Mouse (Mus musculus) liver, embryonic 14.5 days (tissue): ENCODE data around the gene Pygo2. TPM values are rescaled to one million over a fixed set of nuclear protein-coding genes. Genes with fewer than 3 reads are reported as not detected.

Source experiments
- ATAC-seq: fragments of 200-750 bp; cut with Nextera tagmentation; 2 replicates; pipeline ENCODE4 v1.8.0; 2017; ENCODE audit warnings: moderate number of reproducible peaks, mild to moderate bottlenecking, moderate library complexity; ENCODE audit not compliant: insufficient read depth
- DNase-seq, 3 experiments: peaks; one replicate each; pipeline ENCODE4 v3.0.0-alpha.2; 2012 to 2013; ENCODE audit warnings: low read depth in 3 of 3, low spot score in 3 of 3
- H3K27ac ChIP-seq: fragments of 300-500 bp; sonication (generic); 2 replicates; pipeline ENCODE4 v1.5.1; 2014; ENCODE audit warnings: moderate library complexity, mild to moderate bottlenecking, control low read depth, inconsistent platforms
- H3K27me3 ChIP-seq: fragments of 300-500 bp; sonication (generic); 2 replicates; pipeline ENCODE4 v1.6.1; 2014; ENCODE audit warnings: mild to moderate bottlenecking, low read length, moderate library complexity; ENCODE audit not compliant: control insufficient read depth, insufficient read depth
- H3K36me3 ChIP-seq: fragments of 300-500 bp; sonication (generic); replicated peaks from 2 replicates; pipeline ENCODE4 v1.6.1; 2014; ENCODE audit warnings: low read depth; ENCODE audit not compliant: control insufficient read depth, insufficient read depth
- H3K4me1 ChIP-seq, 2 experiments: fragments of 200-500 bp in 1 of 2; fragments of 300-500 bp in 1 of 2; sonication (generic) in 1 of 2; replicated peaks; 2 replicates each; pipeline ENCODE4 v1.6.1; 2012 to 2014; ENCODE audit warnings: antibody characterized with exemption in 1 of 2, inconsistent platforms in 1 of 2, low read length in 1 of 2; ENCODE audit not compliant: control insufficient read depth in 2 of 2, insufficient read depth in 2 of 2
- H3K4me2 ChIP-seq: fragments of 300-500 bp; sonication (generic); 2 replicates; pipeline ENCODE4 v1.6.1; 2014; ENCODE audit warnings: low read depth, mild to moderate bottlenecking, control low read depth, moderate library complexity
- H3K4me3 ChIP-seq, 2 experiments: fragments of 200-500 bp in 1 of 2; fragments of 300-500 bp in 1 of 2; sonication (generic) in 1 of 2; 2 replicates each; pipeline ENCODE4 v1.5.1; 2012 to 2014; ENCODE audit warnings: low read depth in 2 of 2, low read length in 2 of 2, mild to moderate bottlenecking in 2 of 2, control low read depth in 1 of 2, inconsistent platforms in 1 of 2, moderate library complexity in 1 of 2; ENCODE audit not compliant: insufficient read depth in 1 of 2
- H3K9ac ChIP-seq: fragments of 300-500 bp; sonication (generic); replicated peaks from 2 replicates; pipeline ENCODE4 v1.6.1; 2014; ENCODE audit warnings: mild to moderate bottlenecking, control low read depth, moderate library complexity
- H3K9me3 ChIP-seq: fragments of 300-500 bp; sonication (generic); 2 replicates; pipeline ENCODE4 v1.6.1; 2016; ENCODE audit warnings: low read length, mixed read lengths; ENCODE audit not compliant: control insufficient read depth
- CTCF ChIP-seq: IDR thresholded peaks from 2 replicates; pipeline ENCODE4 v1.5.1; 2016; ENCODE audit warnings: antibody characterized with exemption, low read depth, control low read depth
- EP300 ChIP-seq: IDR thresholded peaks from 2 replicates; pipeline ENCODE4 v1.6.1; 2016; ENCODE audit warnings: antibody characterized with exemption, low read depth
- WGBS: fragments of 180-500 bp; shearing (Covaris S2); extraction: QIAGEN DNeasy Blood & Tissue Kit; methylation state at CpG from one replicate; pipeline ENCODE4 v1.1.7; 2014; ENCODE audit not compliant: insufficient replicate concordance; 5-methylcytosine and 5-hydroxymethylcytosine counted together
- polyA plus RNA-seq, 2 experiments: library from polyadenylated mRNA; depleted of rRNA in 1 of 2; stranded (reverse) in 1 of 2; unstranded in 1 of 2; fragments of >200 nt; fragmentation: Nextera tagmentation in 1 of 2; extraction: Ambion mirVana in 1 of 2; gene quantifications; 2 replicates each; pipeline versions ENCODE4 v1.2.1 to v1.2.3; 2012 to 2014

Gene Pygo2
- polyA plus RNA-seq, 2 experiments: 8.4 to 15.2 TPM

DNA sequence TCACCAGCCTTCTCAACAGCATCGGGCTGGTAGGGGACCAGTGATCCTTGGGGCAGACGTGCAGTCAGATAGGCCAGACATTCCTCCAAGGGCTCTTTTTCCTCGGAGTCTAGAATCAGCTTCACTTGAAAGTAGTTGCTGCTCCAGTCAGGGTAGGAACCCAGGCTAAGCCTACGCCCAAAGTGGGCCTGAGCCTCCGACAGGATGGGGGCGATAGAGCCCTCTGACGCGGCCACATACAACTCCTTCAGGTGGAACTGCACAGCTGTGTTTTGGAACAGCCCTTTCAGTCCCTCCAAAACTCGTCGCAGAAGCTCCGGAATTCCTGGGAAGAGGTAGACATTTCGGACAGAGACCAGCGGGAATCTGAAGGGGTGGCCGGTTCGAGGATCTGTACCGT is 21.6 kb upstream of the Pygo2 start:
- H3K27ac ChIP-seq: no peak overlapping the region
- TF ChIP-seq EP300: no peak
- TF ChIP-seq CTCF: no peak
- no peak overlapping the region for H3K9ac ChIP-seq
- no peaks in the 10 kb centered on the region for H3K9me3 ChIP-seq
- no peaks in the 10 kb centered on the region for H3K27me3 ChIP-seq
- peaks cover 2% of the 10 kb centered on the region; the same call in 1 of the 2 replicates for H3K36me3 ChIP-seq
- H3K4me2 ChIP-seq: no peak overlapping the region
- WGBS: 75% methylated on average over 16 of the region's 16 CpGs
- no peak overlapping the region for H3K4me3 ChIP-seq
- ATAC-seq: no peak
- no peak for DNase-seq
- H3K4me1 ChIP-seq: peaks cover 4 to 6% of the 10 kb centered on the region in 2 experiments

DNA sequence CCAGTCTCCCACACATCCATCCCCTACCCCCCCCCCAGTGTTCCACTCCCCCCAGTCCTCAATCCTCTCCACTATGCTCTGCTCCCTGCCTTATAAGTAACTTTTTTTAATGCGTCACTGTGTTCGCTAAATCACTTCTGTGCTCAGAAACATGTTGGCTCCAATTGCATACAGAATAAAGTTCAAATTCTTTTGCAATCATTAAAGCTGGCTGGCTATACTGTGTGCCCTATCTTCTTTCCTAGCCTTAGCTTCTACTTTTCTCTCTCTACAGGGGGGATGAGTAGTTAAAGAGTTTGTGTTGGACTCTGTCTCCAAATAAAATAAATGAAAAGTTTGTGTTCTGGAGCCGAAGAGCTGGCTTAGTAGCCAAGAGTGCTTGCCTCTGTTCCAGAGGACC is 20.3 kb upstream of the Pygo2 start:
- H3K4me2 ChIP-seq: no peak overlapping the region
- no peak overlapping the region for H3K27ac ChIP-seq
- peaks cover 11% of the 10 kb centered on the region for H3K36me3 ChIP-seq

GRCm38 (mm10) chr3:89410864-89411263 is 19.1 kb upstream of the Pygo2 start:
- whole genome bisulfite sequencing: 63% methylated on average over 10 of the region's 10 CpGs
- H3K4me2 ChIP-seq: peak overlapping the region; percentile 91
- TF ChIP-seq EP300 (no peak), CTCF (no peak)
- no peak for DNase-seq
- peak overlapping the region; percentile 78 to 94 for H3K4me3 ChIP-seq
- H3K9me3 ChIP-seq: no peaks in the 10 kb centered on the region
- no peaks in the 10 kb centered on the region for H3K27me3 ChIP-seq
- H3K36me3 ChIP-seq: peaks cover 21% of the 10 kb centered on the region
- ATAC-seq: no peak
- H3K27ac ChIP-seq: 0 out of 2 replicates have a peak overlapping the region, but pooled peaks have one; percentile 20
- peaks cover 4 to 6% of the 10 kb centered on the region in 2 experiments for H3K4me1 ChIP-seq
- H3K9ac ChIP-seq: peak overlapping the region; percentile 76

More for the DNA sequence above, 20.3 kb upstream of the Pygo2 start:
- Histone ChIP-seq H3K27me3 (no peaks in the 10 kb centered on the region), H3K9ac (no peak overlapping the region), H3K4me1 (peaks cover 4 to 6% of the 10 kb centered on the region in 2 experiments), H3K4me3 (no peak overlapping the region), H3K9me3 (no peaks in the 10 kb centered on the region)
- ATAC-seq (no peak), DNase-seq (no peak)
- WGBS: 78% methylated on average over 3 of the region's 3 CpGs
- no peak for TF ChIP-seq CTCF
- no peak for TF ChIP-seq EP300

- DNase-seq: peak; percentile 99 to 100 (median 99)
- peak within 1 kb of the TSS; percentile 76 for H3K9ac ChIP-seq
- peak; percentile 76; the same call in 1 of the 2 replicates for TF ChIP-seq EP300
- TF ChIP-seq CTCF: no peak
- H3K4me3 ChIP-seq: peak within 1 kb of the TSS; percentile 78 to 94
- H3K9me3 ChIP-seq: no peaks in the 10 kb centered on the region
- peaks cover 28% of the 10 kb centered on the region for H3K36me3 ChIP-seq
- no peaks in the 10 kb centered on the region for H3K27me3 ChIP-seq
- H3K27ac ChIP-seq: peak within 1 kb of the TSS; percentile 31
- peak; percentile 99 for ATAC-seq
- peaks cover 5 to 12% of the 10 kb centered on the region in 2 experiments for H3K4me1 ChIP-seq
- WGBS: 5% methylated on average over 28 of the region's 28 CpGs
- H3K4me2 ChIP-seq: peak within 1 kb of the TSS; percentile 91
These were observed 18.3 kb upstream of the Pygo2 start, which contains the start of gene Flad1 for GRCm38 (mm10) chr3:89411490-89412393. TSS of gene Flad1 (minus strand) at chr3:89411870.

DNA sequence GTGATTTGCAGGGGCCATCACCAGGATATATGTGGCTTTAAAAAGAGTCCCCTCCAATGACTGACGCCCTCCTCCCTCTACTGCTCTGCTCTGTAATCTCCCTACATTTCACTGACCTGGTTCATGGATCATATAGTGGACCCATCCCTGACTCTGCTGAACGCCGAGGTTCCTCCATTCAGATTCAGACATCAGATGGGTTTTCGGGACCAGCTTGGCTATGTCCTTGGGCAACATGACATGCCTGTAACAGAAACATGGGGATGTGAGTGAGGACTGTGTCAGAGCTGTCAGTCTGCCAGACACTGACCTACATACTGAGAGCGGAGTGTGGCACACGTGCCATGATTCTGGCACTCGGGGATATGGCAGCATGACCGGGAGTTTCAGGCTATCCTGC is 13.9 kb upstream of the Pygo2 start:
- no peak overlapping the region for H3K27ac ChIP-seq
- peaks cover 22 to 28% of the 10 kb centered on the region in 2 experiments for H3K4me1 ChIP-seq
- H3K9me3 ChIP-seq: no peaks in the 10 kb centered on the region
- H3K27me3 ChIP-seq: no peaks in the 10 kb centered on the region
- no peak overlapping the region; a peak in 1 of 4 replicates for H3K4me3 ChIP-seq
- 92% methylated on average over 8 of the region's 8 CpGs for WGBS
- peaks cover 28% of the 10 kb centered on the region for H3K36me3 ChIP-seq
- ATAC-seq (no peak), DNase-seq (no peak)
- peak overlapping the region; percentile 71 for H3K4me2 ChIP-seq
- H3K9ac ChIP-seq: no peak overlapping the region
- TF ChIP-seq CTCF: no peak
- no peak for TF ChIP-seq EP300
